Mouse (Mus musculus): ENCODE measurements around the gene Metrn.

- TF ChIP-seq POLR2A (IDR thresholded peaks at IDR 0.05; ENCODE audit: low read depth, low read length), result no peak
- no peak for TF ChIP-seq USF2 (conservative IDR thresholded peaks at IDR 0.05; ENCODE audit: low read depth, low read length)
Observed at GRCm38 (mm10) chr17:25840519-25840918, 43.6 kb upstream of the Metrn start.
